Mouse (Mus musculus): ENCODE measurements around the gene Maff.

DNA sequence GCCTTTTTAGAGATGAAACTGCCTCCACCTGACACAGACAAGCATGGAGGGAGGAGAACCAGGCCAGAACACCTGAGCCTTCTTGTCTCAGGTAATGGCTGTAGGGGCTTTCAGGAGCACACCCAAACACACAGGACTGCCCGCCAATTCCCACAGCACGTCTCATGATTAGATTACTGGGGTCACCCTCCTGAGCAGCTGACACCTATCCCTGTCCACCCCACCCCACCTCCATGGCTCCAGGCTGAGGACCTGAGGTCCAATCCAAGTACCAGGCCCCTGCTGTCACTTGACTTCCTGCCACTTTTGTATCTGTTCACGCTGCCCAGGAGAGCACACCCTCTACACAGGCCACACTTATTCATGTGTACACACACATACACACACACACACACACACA lies 20.7 kb upstream of the Maff start:
- TF ChIP-seq GATA1 (IDR thresholded peaks at IDR 0.05; ENCODE audit: borderline replicate concordance, low read length) (no peak), FLI1 (IDR thresholded peaks at IDR 0.05; ENCODE audit: low read length) (no peak)

All from megakaryocyte, embryonic 14.5 days (primary cell).